Mouse (Mus musculus) CH12.LX (cell line): ENCODE data around the gene Ctcf.

Source experiments
- CTCF ChIP-seq, 2 experiments: IDR thresholded peaks in 1 of 2; conservative IDR thresholded peaks in 1 of 2; 2 replicates each; pipeline ENCODE4 v1.5.1; 2011 to 2012; ENCODE audit warnings: low read depth in 2 of 2, low read length in 2 of 2, improper control_type of control experiment in 1 of 2, inconsistent platforms in 1 of 2, mild to moderate bottlenecking in 1 of 2, moderate library complexity in 1 of 2
- EP300 ChIP-seq: IDR thresholded peaks from 2 replicates; pipeline ENCODE4 v1.6.1; 2011; ENCODE audit warnings: low read length, improper control_type of control experiment
- HCFC1 ChIP-seq: IDR thresholded peaks from 2 replicates; pipeline ENCODE4 v1.6.1; 2012; ENCODE audit warnings: low read depth, mild to moderate bottlenecking, inconsistent platforms, low read length, improper control_type of control experiment
- JUN ChIP-seq: IDR thresholded peaks from 2 replicates; pipeline ENCODE4 v1.6.1; 2011; ENCODE audit warnings: low read depth, mild to moderate bottlenecking, low read length, improper control_type of control experiment, moderate library complexity; ENCODE audit not compliant: insufficient read depth
- RAD21 ChIP-seq: IDR thresholded peaks from 2 replicates; pipeline ENCODE4 v1.6.1; 2011; ENCODE audit warnings: low read depth, mild to moderate bottlenecking, low read length, improper control_type of control experiment, moderate library complexity
- SMC3 ChIP-seq: IDR thresholded peaks from 2 replicates; pipeline ENCODE4 v1.6.1; 2011; ENCODE audit warnings: low read depth, low read length, improper control_type of control experiment

- no peak for TF ChIP-seq CTCF (conservative IDR thresholded peaks at IDR 0.05 in 1 of 2, IDR thresholded peaks at IDR 0.05 in 1 of 2; ENCODE audit: low read depth in 2 of 2, low read length in 2 of 2)
- TF ChIP-seq EP300: no peak
- TF ChIP-seq HCFC1: no peak
- no peak for TF ChIP-seq JUN
- no peak for TF ChIP-seq RAD21
- TF ChIP-seq SMC3: no peak
Measured at GRCm38 (mm10) chr8:105719637-105720036, 83.3 kb downstream of the Ctcf start.
